Mouse (Mus musculus): ENCODE results near the gene Trim26.
A peak's percentile ranks its signal among the peaks of the same experiment; 100 is the strongest.
"Not testable (repeated sequence)": the region's sequence is repeated elsewhere in the genome, so short reads cannot be mapped to it uniquely, and the experiment has no call there.

Trim26 gene

DNA sequence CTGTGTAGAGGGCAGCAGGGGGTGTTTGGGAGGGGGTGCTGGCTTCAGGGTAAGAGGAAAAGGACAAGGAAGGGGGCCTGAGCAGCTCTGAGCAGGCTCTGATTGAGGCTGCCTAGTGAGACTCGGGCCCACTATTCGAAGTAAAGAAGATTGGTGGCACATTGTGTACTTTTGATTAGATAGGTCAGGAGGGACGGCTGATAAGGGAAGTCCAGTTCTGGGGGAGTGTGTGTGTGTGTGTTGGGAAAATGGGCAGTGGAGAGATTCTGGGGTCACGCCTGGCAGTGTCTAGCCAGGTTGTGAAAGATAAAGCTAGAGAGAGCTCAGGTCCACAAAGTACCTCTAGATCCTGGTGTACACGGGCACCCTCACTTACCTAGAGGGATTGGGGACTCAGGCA, 14.7 kb downstream of the Trim26 start:
- no peak for DNase-seq (ENCODE audit: low spot score in 2 of 2)

DNA sequence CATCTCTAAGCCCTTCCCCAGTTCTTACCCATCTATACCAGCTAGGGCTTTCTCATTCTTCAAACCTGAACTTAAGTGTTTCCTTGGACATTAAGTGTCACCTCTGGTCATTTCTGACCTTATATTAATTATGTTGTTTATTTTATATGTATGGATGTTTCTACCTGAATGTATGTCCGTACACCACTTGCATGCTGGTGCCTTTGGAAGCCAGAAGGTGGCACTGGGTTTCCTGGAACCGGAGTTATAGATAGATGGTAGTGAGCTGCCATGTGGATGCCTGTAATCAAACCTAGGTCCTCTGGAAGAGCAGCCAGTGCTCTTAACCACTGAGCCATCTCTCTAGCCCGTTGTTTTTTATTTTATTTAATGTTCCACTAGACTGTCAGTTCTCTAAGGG, 18.6 kb downstream of the Trim26 start:
- no peak for DNase-seq (ENCODE audit: low spot score in 2 of 2)

GRCm38 (mm10) chr17:36856236-36856635, 19.3 kb downstream of the Trim26 start:
- no peak for DNase-seq (ENCODE audit: low spot score in 2 of 2)

DNA sequence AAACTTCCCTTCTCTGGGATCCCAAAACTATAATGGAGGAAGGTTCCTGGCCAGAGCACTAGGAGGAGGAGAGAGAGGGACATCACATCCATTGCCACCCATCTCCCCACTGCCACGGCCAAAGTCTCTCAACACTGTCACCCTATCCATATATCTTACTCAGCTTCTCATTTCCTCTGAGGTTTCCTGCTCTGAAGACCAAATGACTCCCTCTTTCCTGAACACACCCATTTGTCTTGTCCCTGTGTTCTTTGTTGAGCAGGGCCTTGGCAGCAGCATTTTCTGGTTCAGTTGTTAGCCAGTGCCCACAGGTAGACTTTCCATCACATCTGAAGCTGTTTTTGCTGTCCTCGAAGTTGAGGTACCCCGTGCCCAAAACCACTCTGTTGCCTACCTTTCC, 21.2 kb downstream of the Trim26 start:
- no peak for DNase-seq (ENCODE audit: low spot score in 2 of 2)

DNA sequence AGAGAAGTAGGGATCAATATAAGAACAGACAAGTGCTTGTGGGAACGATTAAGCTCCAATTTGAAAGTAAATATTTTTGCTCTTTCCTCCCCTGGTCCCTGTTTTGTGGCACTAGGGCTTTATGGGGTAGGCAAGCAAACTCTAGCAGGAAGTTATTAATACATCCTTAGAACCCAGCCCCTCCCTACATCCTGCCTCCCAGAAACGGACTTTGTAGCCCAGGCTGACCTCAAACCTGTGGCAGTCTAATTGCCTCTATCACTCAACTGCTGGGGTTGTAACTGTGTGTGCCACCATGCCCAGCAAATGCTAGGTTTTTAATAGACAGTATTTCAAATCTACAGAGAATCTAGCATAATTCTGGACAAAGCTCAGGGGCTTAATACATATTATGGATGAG, 24.7 kb downstream of the Trim26 start:
- no peak for DNase-seq (ENCODE audit: low spot score in 2 of 2)

GRCm38 (mm10) chr17:36866719-36867527, 30.0 kb downstream of the Trim26 start, which contains the start of gene Trim15:
Trim15 (minus strand) TSS chr17:36867210.
- DNase-seq (ENCODE audit: low spot score in 2 of 2), result no peak

DNA sequence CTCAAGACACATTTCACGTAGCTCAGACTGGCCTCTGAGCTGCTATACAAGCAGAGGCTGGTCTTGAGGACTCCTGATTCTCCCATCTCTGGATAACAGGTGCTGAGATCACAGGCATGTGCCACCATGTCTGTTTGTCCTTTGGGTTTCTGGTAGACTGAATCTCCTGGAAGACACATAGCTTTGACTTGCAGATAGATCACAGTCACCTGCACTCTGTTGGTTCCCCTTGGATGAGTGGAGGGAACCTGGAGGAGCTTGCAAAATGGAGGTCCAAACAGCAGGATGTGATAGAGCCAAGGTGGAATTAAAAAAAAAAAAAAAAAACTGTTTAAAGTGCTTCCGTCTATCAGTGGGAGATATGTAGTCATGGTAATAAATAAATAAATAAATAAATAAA, 31.9 kb downstream of the Trim26 start:
- DNase-seq (ENCODE audit: low spot score in 2 of 2), result no peak

DNA sequence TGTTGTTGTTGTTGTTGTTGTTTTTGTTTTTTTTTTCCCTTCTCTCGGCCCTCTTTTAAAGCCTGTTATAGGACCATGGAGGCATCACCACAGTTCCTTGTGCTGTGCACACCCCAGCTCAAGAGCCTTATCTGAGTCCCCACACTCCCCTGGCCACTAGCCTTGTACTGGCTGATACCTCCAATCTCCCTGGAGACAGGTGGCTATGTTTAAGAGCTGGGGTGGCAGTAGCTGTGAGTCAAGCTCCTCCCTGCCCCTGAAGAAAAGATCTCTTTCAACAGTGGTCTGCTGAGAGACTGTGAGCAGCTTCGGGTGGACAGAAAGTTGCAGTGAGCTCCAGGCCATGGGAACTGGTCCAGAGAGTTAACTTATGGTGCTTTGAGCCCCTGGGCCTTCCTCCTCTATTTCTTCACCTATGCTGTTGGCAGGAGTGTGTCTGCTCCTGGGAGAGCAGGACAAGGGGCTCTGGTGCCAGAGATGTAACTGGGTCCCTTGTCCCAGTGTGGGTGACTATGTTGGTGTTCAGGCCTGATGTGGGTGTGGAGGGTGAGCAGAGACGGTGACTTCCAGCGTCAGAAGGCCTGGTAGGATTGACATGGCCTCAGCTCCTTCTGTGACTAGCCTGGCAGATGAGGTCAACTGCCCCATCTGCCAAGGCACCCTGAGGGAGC, 32.5 kb downstream of the Trim26 start, which contains the start of gene Trim10:
Trim10 (plus strand) TSS at position 291 of the 671 bp plus-strand sequence.
- no peak for DNase-seq (ENCODE audit: low spot score in 2 of 2)

GRCm38 (mm10) chr17:36869955-36870810, 33.2 kb downstream of the Trim26 start:
- no peak for DNase-seq (ENCODE audit: low spot score in 2 of 2)

DNA sequence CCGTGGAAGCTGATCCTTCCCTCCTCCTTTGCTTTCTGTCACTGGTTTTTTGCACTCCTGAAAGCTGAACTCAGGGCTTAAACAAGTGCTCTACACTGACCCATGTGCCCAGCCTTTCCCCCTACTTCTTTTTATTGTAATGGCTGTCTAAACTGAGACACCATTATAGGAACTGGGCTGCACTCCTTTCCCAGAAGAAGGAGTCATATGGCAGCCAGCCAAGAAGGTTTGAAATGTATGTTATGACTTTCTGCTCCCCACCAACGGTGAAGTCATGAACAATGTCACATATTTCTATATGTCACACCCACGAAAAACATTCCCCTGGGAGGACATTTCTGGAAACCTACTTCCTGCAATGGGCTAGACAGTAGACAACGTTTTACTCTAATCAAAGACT, 37.7 kb downstream of the Trim26 start:
- DNase-seq (ENCODE audit: low spot score in 2 of 2), result no peak

GRCm38 (mm10) chr17:36883350-36883749, 46.4 kb downstream of the Trim26 start:
- DNase-seq (ENCODE audit: low spot score in 2 of 2), result no peak

- no peak for DNase-seq (ENCODE audit: low spot score in 2 of 2)
Observed at GRCm38 (mm10) chr17:36885132-36885790, 48.3 kb downstream of the Trim26 start.

- no peak for DNase-seq (ENCODE audit: low spot score in 2 of 2)
Observed at GRCm38 (mm10) chr17:36890073-36890903, 53.4 kb downstream of the Trim26 start, which contains the start of gene Trim40. Trim40 (minus strand) TSS chr17:36890123.

DNA sequence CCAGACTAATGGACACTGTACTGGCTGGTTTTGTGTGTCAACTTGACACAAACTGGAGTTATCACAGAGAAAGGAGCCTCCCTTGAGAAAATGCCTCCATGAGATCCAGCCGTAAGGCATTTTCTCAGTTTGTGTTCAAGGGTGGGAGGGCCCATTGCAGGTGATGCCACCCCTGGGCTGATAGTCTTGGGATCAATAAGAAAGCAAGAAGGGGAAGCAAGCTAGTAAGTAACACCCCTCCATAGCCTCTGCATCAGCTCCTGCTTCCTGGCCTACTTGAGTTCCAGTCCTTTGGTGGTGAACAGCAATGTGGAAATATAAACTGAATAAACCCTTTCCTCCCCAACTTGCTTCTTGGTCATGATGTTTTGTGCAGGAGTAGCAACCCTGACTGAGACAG, 54.6 kb downstream of the Trim26 start:
- DNase-seq (ENCODE audit: low spot score in 2 of 2), result not testable (repeated sequence)

DNA sequence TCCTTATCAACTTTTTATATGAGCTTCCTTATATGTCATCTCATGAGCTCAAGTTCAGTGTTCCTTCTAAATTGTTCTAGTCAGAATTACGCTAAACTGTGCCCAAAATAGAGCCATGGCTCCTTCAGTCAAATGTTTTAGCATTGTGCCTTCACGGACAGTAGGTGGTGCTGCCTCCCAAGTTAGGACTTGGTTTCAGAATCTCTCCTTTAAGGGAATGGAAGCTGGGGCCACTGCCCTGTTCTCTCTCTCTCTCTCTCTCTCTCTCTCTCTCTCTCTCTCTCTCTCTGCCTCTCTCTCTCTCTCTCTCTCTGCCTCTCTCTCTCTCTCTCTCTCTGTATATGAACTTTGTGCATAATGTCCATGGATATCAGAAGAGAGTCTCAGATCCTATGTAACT, 55.4 kb downstream of the Trim26 start:
- peak; percentile 45 to 64 for DNase-seq (ENCODE audit: low spot score in 2 of 2)

DNA sequence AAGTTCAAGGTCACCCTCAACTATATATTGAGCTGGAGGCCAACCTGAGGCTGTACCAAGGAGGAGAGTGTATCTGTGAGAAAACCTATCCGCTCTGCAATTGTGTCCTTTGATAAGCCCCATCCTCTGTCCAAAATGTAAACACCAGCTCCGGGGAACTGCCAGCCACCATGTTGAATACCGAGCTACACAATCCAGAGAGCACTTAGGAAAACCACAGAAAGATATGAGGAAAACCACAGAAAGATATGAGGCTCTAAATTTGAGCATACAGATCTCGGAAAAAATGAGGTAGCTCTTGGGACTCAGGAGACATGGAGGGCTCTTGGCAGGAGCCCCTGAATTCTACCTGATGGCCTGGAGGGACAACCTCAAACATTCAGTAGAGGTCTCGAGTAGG, 56.5 kb downstream of the Trim26 start:
- no peak for DNase-seq (ENCODE audit: low spot score in 2 of 2)

DNA sequence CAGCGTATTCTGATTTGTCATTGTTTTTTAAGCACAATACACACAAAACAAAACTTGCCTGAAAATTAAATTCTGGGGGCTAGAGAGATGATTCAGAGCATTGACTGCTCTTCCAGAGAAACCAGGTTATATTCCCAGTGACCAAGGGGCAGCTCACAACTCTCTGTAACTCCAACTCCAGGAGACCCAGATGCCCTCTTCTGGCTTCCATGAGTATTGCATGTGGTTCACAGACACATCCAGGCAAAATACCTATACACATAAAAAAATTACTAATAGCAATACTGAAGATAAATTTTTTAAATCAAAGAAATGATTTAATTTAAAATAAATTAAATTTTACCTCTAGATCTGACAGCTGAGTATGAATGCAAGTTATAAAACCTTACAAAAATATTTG, 59.6 kb downstream of the Trim26 start:
- DNase-seq (ENCODE audit: low spot score in 2 of 2), result peak; percentile 41 to 46

DNA sequence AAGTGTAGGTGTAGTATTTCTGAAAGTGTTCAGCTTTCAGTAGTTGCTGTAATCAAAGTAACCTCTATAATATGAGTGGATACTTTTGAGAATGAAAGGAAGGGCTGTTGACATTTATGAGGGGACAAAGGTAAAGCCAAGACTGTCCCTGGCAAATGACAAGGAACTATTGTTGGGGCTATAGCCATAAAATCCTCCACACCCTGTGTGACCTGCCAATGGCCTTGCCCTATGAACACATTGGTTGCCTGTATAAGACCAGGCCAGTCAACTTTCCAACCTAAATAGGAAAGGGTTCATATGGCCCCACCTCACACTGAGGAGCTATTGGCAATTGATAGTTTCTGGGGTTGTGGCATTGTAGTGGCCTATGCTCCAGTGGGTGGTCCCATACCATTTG, 60.1 kb downstream of the Trim26 start:
- DNase-seq (ENCODE audit: low spot score in 2 of 2), result no peak

GRCm38 (mm10) chr17:36897552-36898205, 60.7 kb downstream of the Trim26 start, which contains the start of gene Trim31:
Trim31 (plus strand) TSS chr17:36898118.
- no peak for DNase-seq (ENCODE audit: low spot score in 2 of 2)

GRCm38 (mm10) chr17:36899376-36899775, 62.4 kb downstream of the Trim26 start:
- DNase-seq (ENCODE audit: low spot score in 2 of 2), result no peak
